Mouse (Mus musculus) olfactory bulb, adult 2 months (tissue): ENCODE measurements around the gene Fam136a. TPM values are rescaled to one million over a fixed set of nuclear protein-coding genes. Genes with fewer than 3 reads are reported as not detected.

ENCODE experiments used
- H3K27ac ChIP-seq: fragments of 200-500 bp; 2 replicates; pipeline ENCODE4 v1.5.1; 2012; ENCODE audit warnings: low read depth, low read length; ENCODE audit not compliant: insufficient read depth
- H3K4me1 ChIP-seq: fragments of 200-500 bp; 2 replicates; pipeline ENCODE4 v1.6.1; 2012; ENCODE audit warnings: low read length; ENCODE audit not compliant: control insufficient read depth, insufficient read depth
- H3K4me3 ChIP-seq: fragments of 200-500 bp; 2 replicates; pipeline ENCODE4 v1.5.1; 2012; ENCODE audit warnings: mild to moderate bottlenecking, low read depth, low read length, moderate library complexity; ENCODE audit not compliant: insufficient read depth
- CTCF ChIP-seq: fragments of 200-500 bp; IDR thresholded peaks from 2 replicates; pipeline ENCODE4 v1.5.1; 2012; ENCODE audit warnings: low read depth, mild to moderate bottlenecking, low read length, moderate library complexity; ENCODE audit not compliant: insufficient read depth
- POLR2A ChIP-seq: fragments of 200-500 bp; IDR thresholded peaks from 2 replicates; pipeline ENCODE4 v1.6.1; 2012; ENCODE audit warnings: mild to moderate bottlenecking, low read depth, low read length, moderate library complexity; ENCODE audit not compliant: insufficient read depth
- whole genome bisulfite sequencing: fragments of 180-500 bp; shearing (Covaris S2); methylation state at CpG from one replicate; pipeline ENCODE4 v1.1.7; 2018; 5-methylcytosine and 5-hydroxymethylcytosine counted together
- polyA plus RNA-seq: library from polyadenylated mRNA; stranded (reverse); fragments of >200 nt; gene quantifications from 2 replicates; pipeline ENCODE4 v1.2.4, GENCODE M21; 2012; ENCODE audit warnings: low replicate concordance; ENCODE audit not compliant: missing spikeins, insufficient read depth, insufficient read length

Gene Fam136a
- polyA plus RNA-seq, 1 experiment = not detected

DNA sequence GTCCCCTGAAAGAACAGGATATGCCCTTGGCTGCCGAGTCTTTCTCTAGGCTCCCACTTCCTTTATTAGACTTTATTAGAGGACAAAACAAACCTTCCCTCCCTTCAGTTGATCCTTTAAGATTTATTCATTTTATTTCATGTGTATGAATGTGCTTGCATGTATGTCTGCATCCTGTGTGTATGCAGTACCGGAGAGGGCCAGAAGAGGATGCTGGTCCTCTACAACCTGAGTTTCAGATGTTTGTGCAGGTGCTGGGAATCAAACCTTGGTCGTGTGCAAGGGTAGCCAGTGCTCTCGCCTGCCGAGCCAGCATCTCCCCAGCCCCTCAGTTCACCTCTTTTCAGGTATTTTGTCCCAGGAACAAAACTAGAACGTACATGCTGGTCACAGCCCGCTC lies 4.1 kb upstream of the Fam136a start:
- H3K4me3 ChIP-seq = no peak overlapping the region
- no peak for TF ChIP-seq CTCF
- no peak for TF ChIP-seq POLR2A
- peaks cover 6% of the 10 kb centered on the region for H3K4me1 ChIP-seq
- no peak overlapping the region for H3K27ac ChIP-seq
- 88% methylated on average over 7 of the region's 7 CpGs for WGBS

DNA sequence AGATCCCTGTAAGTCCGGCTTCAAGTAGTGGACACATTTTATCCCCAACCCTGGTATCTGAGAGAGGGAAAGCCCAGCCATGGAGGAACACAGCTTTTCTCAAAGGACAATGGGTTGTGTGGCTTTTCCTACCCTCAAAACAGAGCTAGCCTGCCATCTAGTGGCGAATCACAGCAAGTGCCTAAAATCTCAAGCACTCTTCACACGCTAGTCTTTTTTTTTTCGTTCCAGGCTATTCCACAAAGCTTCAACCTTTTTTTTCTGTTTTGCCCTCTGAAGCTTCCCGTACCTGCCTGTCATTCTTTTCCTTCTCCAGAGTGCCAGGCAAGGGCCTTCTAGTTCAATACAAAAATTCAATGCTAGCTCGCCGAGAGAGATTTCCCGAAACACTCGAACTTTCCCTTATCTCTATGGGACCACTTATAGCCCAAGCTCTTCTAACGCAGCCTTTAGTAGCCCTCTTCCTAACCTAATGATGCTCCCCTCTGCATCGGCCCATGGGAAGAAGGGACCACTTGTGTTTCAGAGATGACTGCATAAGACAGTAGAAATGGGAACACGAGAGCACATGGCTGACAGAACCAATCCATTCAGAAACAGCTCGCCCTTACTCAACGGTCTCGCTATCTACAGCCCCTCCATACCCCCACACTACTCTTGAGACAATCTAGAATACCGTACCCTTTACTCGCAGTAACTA lies 854 bp upstream of the Fam136a start:
- Histone ChIP-seq H3K4me1 (peaks cover 9% of the 10 kb centered on the region), H3K27ac (peak overlapping the region; percentile 45), H3K4me3 (peak overlapping the region; percentile 30)
- whole genome bisulfite sequencing = under 1% methylated on average over 17 of the region's 17 CpGs
- TF ChIP-seq POLR2A (no peak), CTCF (no peak)

DNA sequence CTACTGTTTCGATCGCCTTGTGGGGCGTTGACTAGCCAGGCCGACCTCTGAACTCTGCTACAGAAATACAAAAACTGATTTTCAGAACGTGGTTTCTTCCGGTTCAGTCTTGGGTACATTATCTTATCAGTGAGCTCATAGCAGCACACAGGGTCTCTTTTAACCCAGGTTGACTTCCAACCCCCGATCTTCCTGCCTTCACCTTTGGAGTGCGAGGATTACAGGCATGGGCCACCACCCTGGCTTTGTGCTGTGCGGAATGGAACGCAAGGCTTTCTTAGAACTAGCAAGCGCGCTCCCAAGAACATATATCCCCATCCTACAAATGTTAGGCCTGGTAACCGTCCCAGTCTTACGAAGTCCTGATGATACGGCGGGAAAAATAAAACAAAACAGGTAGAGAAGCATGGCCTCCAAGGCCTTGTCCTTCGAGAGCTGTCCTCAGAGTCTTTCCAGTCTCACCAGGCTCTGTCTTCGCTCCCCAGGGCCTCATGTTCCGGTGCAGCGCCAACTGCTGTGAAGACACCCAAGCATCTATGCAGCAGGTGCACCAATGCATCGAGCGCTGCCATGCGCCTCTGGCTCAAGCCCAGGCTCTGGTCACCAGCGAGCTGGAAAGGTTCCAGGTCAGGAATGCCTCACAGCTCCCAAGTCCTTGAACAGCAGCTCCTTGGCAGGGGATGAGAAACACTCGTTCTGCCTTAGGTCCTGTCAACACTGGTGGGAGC lies 843 bp downstream of the Fam136a start:
- TF ChIP-seq POLR2A (no peak), CTCF (no peak)
- 26% methylated on average over 25 of the region's 25 CpGs for WGBS

DNA sequence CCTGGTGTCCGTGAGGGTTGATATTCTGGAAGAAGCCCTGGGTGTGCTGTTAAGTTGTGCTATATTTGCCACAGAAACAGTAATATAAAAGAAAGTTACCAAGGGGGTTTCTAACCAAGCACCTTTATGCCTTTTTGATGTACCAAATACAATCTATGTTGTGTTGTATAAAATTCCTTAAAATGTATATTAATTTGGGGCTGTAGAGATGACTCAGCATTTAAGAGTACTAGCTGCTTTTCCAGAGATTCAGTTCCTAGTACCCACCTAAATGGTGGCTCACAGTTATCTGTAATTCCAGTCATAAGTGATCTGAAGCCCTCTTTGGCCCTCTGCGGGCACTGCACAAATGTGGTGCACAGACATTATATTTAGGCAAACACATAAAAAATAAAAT lies 1.4 kb downstream of the Fam136a start:
- peaks cover 9% of the 10 kb centered on the region for H3K4me1 ChIP-seq
- no peak overlapping the region for H3K27ac ChIP-seq
- TF ChIP-seq CTCF = no peak
- TF ChIP-seq POLR2A = no peak
- H3K4me3 ChIP-seq = 0 out of 2 replicates have a peak overlapping the region, but pooled peaks have one; percentile 80
- WGBS = 62% methylated on average over 2 of the region's 2 CpGs

More for the DNA sequence above, 843 bp downstream of the Fam136a start:
- H3K27ac ChIP-seq = peak overlapping the region; percentile 88
- H3K4me1 ChIP-seq = peaks cover 9% of the 10 kb centered on the region
- peak overlapping the region; percentile 80 for H3K4me3 ChIP-seq

DNA sequence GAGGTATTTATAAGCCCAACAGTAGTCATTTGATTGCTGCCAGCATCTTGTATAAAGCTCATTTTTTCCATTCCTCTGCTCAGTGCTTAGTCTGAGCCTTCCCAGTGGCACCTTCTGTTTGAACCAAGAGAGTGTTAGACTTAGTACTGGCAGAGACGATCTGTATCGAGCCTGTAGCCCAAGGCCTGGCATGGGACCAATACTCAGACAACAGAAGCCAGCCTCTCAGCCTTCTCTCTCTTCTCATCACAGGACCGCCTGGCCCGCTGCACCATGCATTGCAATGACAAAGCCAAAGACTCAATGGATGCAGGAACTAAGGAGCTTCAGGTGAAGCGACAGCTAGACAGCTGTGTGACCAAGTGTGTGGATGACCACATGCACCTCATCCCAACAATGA lies 3.0 kb downstream of the Fam136a start:
- peaks cover 9% of the 10 kb centered on the region for H3K4me1 ChIP-seq
- no peak overlapping the region for H3K4me3 ChIP-seq
- TF ChIP-seq POLR2A = no peak
- TF ChIP-seq CTCF = no peak
- 63% methylated on average over 5 of the region's 5 CpGs for WGBS
- no peak overlapping the region for H3K27ac ChIP-seq

DNA sequence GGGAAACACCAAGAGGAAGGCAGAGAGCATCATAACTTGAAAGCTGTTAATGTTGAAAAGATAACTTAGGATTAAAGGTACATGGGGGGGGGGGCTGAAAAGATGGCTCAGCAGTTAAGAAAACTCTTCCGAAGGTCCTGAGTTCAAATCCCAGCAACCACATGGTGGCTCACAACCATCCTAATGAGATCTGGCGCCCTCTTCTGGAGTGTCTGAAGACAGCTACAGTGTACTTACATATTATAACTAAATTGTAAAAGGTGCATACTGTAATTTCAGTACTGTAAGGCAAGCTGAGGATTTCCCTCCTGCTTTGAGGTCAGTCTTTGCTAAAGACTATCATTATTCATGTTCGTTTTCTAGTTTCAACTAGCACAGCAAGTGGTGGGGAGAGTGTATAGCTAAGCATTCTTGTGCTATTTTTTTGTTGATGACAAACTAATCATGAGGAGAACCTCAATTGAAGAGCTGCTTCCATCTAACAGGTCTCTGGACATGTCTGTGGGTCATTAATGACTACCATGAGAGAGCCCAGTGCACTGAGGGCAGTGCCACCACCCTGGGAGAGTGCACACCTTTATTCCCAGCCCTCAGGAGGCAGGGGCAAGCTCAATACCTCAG lies 4.8 kb downstream of the Fam136a start:
- no peak overlapping the region for H3K27ac ChIP-seq
- H3K4me1 ChIP-seq = peaks cover 6% of the 10 kb centered on the region
- TF ChIP-seq CTCF (no peak), POLR2A (no peak)
- no peak overlapping the region for H3K4me3 ChIP-seq
- 49% methylated on average over 3 of the region's 3 CpGs for WGBS

DNA sequence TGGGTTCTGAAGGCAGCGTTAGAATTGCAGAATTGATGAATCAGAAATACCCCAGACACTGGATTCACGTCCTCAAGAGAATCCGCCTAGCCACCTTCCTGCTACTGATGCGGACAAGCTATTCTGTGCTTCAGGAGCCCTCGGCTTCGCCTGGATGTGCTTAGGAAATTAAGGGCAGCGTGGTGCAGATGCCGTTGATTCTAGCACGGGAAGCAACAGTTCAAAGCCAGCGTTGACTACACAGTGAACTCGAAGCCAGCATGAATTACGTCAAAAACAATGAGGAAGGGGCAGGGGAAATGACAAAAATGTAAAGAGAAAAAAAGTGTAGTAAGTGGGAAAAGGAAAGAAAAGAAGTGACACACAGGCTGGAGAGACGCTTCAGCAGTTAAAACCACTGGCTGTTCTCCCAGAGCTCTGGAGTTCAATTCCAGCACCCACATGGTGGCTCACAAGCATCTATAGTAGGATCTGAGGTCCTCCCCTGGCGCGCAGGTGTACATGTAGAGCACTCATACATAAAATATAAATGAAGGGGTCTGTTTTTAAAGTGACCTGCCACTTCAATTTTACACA lies 5.4 kb downstream of the Fam136a start, which contains the start of gene Snrpg:
TSS of gene Snrpg (plus strand) at position 541 of the 576 bp plus-strand sequence.
- H3K27ac ChIP-seq = peak within 1 kb of the TSS; percentile 70
- no peak for TF ChIP-seq CTCF
- TF ChIP-seq POLR2A = no peak
- WGBS = 8% methylated on average over 15 of the region's 15 CpGs
- H3K4me3 ChIP-seq = peak within 1 kb of the TSS; percentile 79
- peaks cover 6% of the 10 kb centered on the region for H3K4me1 ChIP-seq

DNA sequence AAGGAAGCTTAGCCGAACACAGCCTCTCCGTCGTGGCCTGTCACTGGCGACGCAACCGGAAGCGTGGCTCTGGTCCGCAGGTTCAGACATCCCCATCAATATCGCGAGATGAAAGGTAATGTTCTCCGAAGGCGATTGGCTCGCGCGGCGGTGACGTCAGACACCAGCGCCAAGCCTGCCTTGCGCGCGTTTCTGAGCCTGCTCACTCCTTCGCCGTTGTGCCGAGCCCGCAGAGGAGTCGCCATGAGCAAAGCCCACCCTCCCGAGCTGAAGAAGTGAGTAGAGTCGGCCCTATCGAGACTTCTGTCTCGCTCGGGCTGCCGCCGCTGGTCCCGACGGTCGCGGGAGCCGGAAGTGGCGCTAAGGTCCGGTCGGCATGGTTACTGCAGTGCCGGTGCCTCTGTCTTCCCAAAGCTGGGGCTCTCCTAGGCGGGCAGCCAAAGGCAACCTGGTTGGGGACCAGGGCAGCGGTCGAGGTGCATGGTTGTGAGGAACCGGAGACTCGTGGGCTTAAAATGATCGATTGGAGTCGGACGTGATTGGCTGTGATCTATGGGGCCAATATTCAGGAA lies 6.0 kb downstream of the Fam136a start:
- WGBS = under 1% methylated on average over 50 of the region's 50 CpGs
- peak overlapping the region; percentile 79 for H3K4me3 ChIP-seq
- H3K4me1 ChIP-seq = peaks cover 3% of the 10 kb centered on the region
- TF ChIP-seq POLR2A (peak; percentile 81), CTCF (no peak)
- H3K27ac ChIP-seq = peak overlapping the region; percentile 70
